Mouse (Mus musculus): ENCODE measurements around the gene Ifna11.

GRCm38 (mm10) chr4:88867366-88867925, 47.7 kb downstream of the Ifna11 start:
- TF ChIP-seq CTCF (IDR thresholded peaks at IDR 0.05; ENCODE audit: low read depth, low read length): peak; percentile 69
- TF ChIP-seq TAL1 (conservative IDR thresholded peaks at IDR 0.05; ENCODE audit: low read depth, low read length): no peak
- TF ChIP-seq GATA1 (IDR thresholded peaks at IDR 0.05; ENCODE audit: borderline replicate concordance, low read length): no peak

Measured in G1E (cell line).